Comparison of ENCODE assay signal across 13 mouse cellular contexts in the genomic region with DNA sequence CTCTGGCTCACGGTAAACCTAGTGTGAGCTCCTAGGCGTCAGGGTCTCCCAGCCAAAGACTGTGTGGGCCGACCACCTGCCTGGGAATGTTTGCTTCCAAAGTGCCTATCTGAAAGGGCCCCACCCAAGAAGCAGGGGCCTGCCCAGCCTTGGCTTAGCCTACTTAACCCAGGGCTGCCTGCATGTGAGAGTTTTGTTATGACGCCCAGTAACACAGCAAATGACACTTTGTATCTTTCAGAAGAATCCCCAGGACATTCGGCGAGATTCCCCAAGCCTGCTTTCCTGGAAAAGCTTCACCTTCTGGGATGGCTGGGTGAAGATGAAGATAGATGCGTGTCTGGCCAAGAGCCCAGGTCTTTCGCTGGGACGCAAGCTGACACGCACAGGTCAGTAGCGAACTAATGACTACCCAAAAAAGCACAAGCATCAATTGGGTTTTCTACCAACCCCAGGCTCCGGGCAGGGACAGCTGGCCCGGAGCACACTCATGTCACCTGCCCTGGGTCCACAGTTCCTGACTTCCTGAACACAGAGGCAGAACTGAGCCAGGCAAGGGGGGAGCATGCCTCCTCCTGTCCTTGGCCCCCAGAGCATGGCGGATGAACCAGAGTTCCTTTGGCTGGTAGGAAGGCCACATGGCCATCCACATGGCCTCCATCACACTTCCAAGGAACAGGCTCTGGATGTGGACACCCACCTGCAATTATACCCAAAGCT. TPM values are rescaled to one million over a fixed set of nuclear protein-coding genes. Genes with fewer than 3 reads are reported as not detected.
DNase-seq lines count a peak whose midpoint lies in the region; ATAC-seq and TF ChIP-seq lines count a peak whose summit lies in the region.
"Had no signal": no experiment of that assay in that cellular context is flagged by ENCODE, and none has a peak within 500 bp of the region (broad histone marks: within the 10 kb centered on the region; RNA-seq: fewer than 3 reads in every experiment).

No protein-coding gene starts in this region.

- DNase-seq in heart, adult 11 months, result peak; percentile 87
- peak; percentile 64 for DNase-seq in testis, postnatal 14 days (ENCODE audit: low spot score)
- DNase-seq in testis, postnatal 10 days (ENCODE audit: low spot score), result no peak
- DNase-seq in forebrain, embryonic 14.5 days (ENCODE audit: low spot score), result no peak
- DNase-seq in frontal cortex, postnatal 36 days (ENCODE audit: low spot score in 2 of 2), result no peak
- no peak for DNase-seq in thymus, adult 2 months
- DNase-seq: heart, postnatal 14 days had no signal

- no peak for ATAC-seq in heart, embryonic 11.5 days (replicated peaks; ENCODE audit: insufficient number of reproducible peaks, low FRiP score, low TSS enrichment)
- ATAC-seq in forebrain, embryonic 14.5 days, result no peak
- ATAC-seq: hindbrain, embryonic 16.5 days; midbrain, embryonic 13.5 days; Patski had no signal

- no peaks in the 10 kb centered on the region for H3K36me3 ChIP-seq in heart, embryonic 11.5 days (ENCODE audit: control insufficient read depth, insufficient read depth, low read length)
- no peaks in the 10 kb centered on the region for H3K36me3 ChIP-seq in forebrain, embryonic 14.5 days (ENCODE audit: control insufficient read depth, insufficient read depth, low read length)
- H3K36me3 ChIP-seq in thymus, adult 2 months (ENCODE audit: control insufficient read depth, insufficient read depth, low read length), result no peaks in the 10 kb centered on the region
- H3K36me3 ChIP-seq: liver, embryonic 15.5 days; midbrain, embryonic 13.5 days had no signal

- WGBS in heart, embryonic 11.5 days (ENCODE audit: insufficient replicate concordance), result 77% methylated on average over 14 of the region's 14 CpGs
- 88% methylated on average over 14 of the region's 14 CpGs for WGBS in forebrain, embryonic 14.5 days
- 87% methylated on average over 14 of the region's 14 CpGs for WGBS in thymus, adult 2 months

- H3K9me3 ChIP-seq in heart, embryonic 11.5 days (replicated peaks; ENCODE audit: control insufficient read depth, low read length), result no peaks in the 10 kb centered on the region
- no peaks in the 10 kb centered on the region for H3K9me3 ChIP-seq in forebrain, embryonic 14.5 days (replicated peaks; ENCODE audit: control insufficient read depth, low read length)
- H3K9me3 ChIP-seq: liver, embryonic 15.5 days; midbrain, embryonic 13.5 days had no signal

- no peak for TF ChIP-seq POLR2A in thymus, adult 2 months (IDR thresholded peaks at IDR 0.05; ENCODE audit: control insufficient read depth, extremely low read depth, insufficient read depth, low read length, poor library complexity)

- H3K27ac ChIP-seq in heart, embryonic 11.5 days (ENCODE audit: low read depth, low read length), result no peak overlapping the region; the same call in 1 of the 2 replicates
- 0 out of 2 replicates have a peak overlapping the region, but pooled peaks have one; percentile 21 for H3K27ac ChIP-seq in forebrain, embryonic 14.5 days (ENCODE audit: low read depth, low read length)
- H3K27ac ChIP-seq in thymus, adult 2 months (ENCODE audit: control insufficient read depth, insufficient read depth, low read length), result no peak overlapping the region
- H3K27ac ChIP-seq: kidney, postnatal 0 days; liver, embryonic 15.5 days had no signal

- H3K4me2 ChIP-seq in heart, embryonic 11.5 days, result no peak overlapping the region
- no peak overlapping the region for H3K4me2 ChIP-seq in forebrain, embryonic 14.5 days (ENCODE audit: low read length)
- H3K4me2 ChIP-seq: liver, embryonic 15.5 days; midbrain, embryonic 13.5 days had no signal

- no peaks in the 10 kb centered on the region for H3K27me3 ChIP-seq in heart, embryonic 11.5 days (ENCODE audit: control insufficient read depth, insufficient read depth, low read length)
- no peaks in the 10 kb centered on the region for H3K27me3 ChIP-seq in forebrain, embryonic 14.5 days (replicated peaks; ENCODE audit: control insufficient read depth, insufficient read depth, low read length)
- no peaks in the 10 kb centered on the region for H3K27me3 ChIP-seq in thymus, adult 2 months (ENCODE audit: control insufficient read depth, insufficient read depth, low read length)
- H3K27me3 ChIP-seq: liver, embryonic 15.5 days; midbrain, embryonic 13.5 days; Patski had no signal

- peaks cover 6% of the 10 kb centered on the region for H3K4me1 ChIP-seq in heart, embryonic 11.5 days (ENCODE audit: control insufficient read depth, insufficient read depth, low read length)
- H3K4me1 ChIP-seq in forebrain, embryonic 14.5 days (ENCODE audit: control insufficient read depth, insufficient read depth, low read length), result peaks cover 36% of the 10 kb centered on the region
- peaks cover 64% of the 10 kb centered on the region for H3K4me1 ChIP-seq in thymus, adult 2 months (replicated peaks; ENCODE audit: control insufficient read depth, insufficient read depth, low read length)

- no peak for TF ChIP-seq CTCF in thymus, adult 2 months (IDR thresholded peaks at IDR 0.05; ENCODE audit: borderline replicate concordance, control insufficient read depth, extremely low read depth, insufficient read depth, low read length, poor library complexity)

- H3K4me3 ChIP-seq in heart, embryonic 11.5 days (ENCODE audit: low read depth, low read length), result no peak overlapping the region
- H3K4me3 ChIP-seq in forebrain, embryonic 14.5 days (ENCODE audit: low read depth, low read length), result no peak overlapping the region
- H3K4me3 ChIP-seq in thymus, adult 2 months (ENCODE audit: control insufficient read depth, insufficient read depth, low read length), result no peak overlapping the region
- H3K4me3 ChIP-seq: liver, embryonic 15.5 days; midbrain, embryonic 13.5 days had no signal

- no peak overlapping the region for H3K9ac ChIP-seq in heart, embryonic 11.5 days (ENCODE audit: low read depth, low read length)
- H3K9ac ChIP-seq in forebrain, embryonic 14.5 days (ENCODE audit: low read length), result no peak overlapping the region
- H3K9ac ChIP-seq: liver, embryonic 15.5 days; midbrain, embryonic 13.5 days had no signal

RNA-seq across cellular contexts. Expression of a gene that starts 7.9 kb away (rescaled TPM):
- polyA plus RNA-seq in heart, embryonic 11.5 days (2014; fragmentation: Nextera tagmentation; extraction: Ambion mirVana), result 3.2 and 3.5 TPM in 2 replicates
- polyA plus RNA-seq in forebrain, embryonic 14.5 days (2014; fragmentation: Nextera tagmentation; extraction: Ambion mirVana), result 47.1 and 57.5 TPM in 2 replicates
- polyA plus RNA-seq in thymus, adult 2 months (2012; rRNA removed), result 34.2 and 36.9 TPM in 2 replicates

RNA-seq across cellular contexts. Expression of a gene that starts 46.7 kb away (rescaled TPM):
- 21.1 and 23.7 TPM in 2 replicates for polyA plus RNA-seq in heart, embryonic 11.5 days (2014; fragmentation: Nextera tagmentation; extraction: Ambion mirVana)
- 47.0 and 59.8 TPM in 2 replicates for polyA plus RNA-seq in forebrain, embryonic 14.5 days (2014; fragmentation: Nextera tagmentation; extraction: Ambion mirVana)
- 0.71 and 1.3 TPM in 2 replicates for polyA plus RNA-seq in thymus, adult 2 months (2012; rRNA removed)

RNA-seq across cellular contexts. Expression of a gene that starts 46.8 kb away (rescaled TPM):
- 7.4 and 7.9 TPM in 2 replicates for polyA plus RNA-seq in heart, embryonic 11.5 days (2014; fragmentation: Nextera tagmentation; extraction: Ambion mirVana)
- 12.3 and 14.2 TPM in 2 replicates for polyA plus RNA-seq in forebrain, embryonic 14.5 days (2014; fragmentation: Nextera tagmentation; extraction: Ambion mirVana)
- 4.2 and 4.4 TPM in 2 replicates for polyA plus RNA-seq in thymus, adult 2 months (2012; rRNA removed)

Comparison
In these comparisons a context has a peak if more than half of its experiments do, and no peak if none do; other contexts are left out.
1. DNase-seq: peak in heart, adult 11 months (single experiment) and testis, postnatal 14 days (single experiment); none in testis, postnatal 10 days (single experiment), forebrain, embryonic 14.5 days (single experiment), frontal cortex, postnatal 36 days (0 of 2) and thymus, adult 2 months (single experiment).